Mouse (Mus musculus): ENCODE data around the gene Sirt2.

Sirt2 gene

DNA sequence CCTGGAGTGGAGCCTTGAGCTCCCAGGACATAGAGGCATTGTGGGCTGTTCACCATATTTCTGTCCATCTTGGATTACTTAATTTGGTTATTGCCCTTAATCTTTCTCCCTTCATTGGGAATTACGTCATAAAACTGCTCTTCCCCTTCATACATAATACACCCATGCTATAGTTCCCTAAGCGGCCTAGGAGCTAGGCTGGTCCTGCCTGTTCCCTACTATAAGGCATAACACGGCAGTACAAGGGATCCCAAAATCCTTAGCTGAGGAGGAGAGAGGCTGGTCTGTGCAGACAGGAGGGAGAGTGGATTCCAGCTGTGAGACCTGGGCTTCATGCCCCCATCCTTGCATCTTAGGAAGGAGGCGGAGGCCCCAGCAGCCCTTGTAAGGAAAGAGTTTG, 51.4 kb downstream of the Sirt2 start:
- no peak for DNase-seq

DNA sequence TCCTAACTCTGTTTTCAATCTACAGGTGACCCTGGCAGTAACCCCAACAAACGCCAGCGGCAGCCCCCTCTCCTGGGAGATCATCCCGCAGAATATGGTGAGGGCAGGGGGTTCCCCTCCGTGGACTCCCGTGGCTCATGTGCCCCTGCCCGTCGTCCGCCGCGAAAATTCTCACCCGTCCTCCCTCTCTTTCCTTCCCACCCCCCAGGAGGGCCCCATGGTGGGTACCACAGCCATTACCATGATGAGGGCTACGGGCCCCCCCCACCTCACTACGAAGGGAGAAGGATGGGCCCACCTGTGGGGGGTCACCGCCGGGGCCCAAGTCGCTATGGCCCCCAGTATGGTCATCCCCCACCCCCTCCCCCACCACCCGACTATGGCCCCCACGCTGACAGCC, 51.9 kb downstream of the Sirt2 start:
- no peak for DNase-seq

DNA sequence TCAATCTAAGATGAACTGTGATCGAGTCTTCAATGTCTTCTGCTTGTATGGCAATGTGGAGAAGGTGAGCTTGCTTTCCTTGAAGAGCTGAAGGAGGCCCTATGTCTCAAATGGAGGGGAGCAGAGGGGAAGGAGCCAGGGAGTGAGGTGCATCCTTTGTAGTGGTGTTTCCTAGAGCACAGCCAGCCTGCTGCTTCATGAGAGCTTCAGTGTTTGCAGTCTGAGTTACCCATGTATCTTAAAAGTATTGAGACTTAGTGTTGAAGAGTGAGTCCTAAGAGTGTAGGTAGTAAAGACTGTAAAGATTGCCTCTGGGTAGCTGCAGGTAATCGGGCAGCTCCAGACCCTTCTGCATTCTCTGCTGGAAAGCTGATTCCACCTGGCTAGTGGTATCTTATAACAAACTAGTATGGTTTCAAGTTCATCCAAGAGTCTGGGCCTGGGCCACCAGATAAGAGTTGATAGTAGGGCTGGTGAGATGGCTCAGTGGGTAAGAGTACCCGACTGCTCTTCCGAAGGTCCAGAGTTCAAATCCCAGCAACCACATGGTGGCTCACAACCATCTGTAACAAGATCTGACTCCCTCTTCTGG, 52.4 kb downstream of the Sirt2 start:
- DNase-seq, result no peak

DNA sequence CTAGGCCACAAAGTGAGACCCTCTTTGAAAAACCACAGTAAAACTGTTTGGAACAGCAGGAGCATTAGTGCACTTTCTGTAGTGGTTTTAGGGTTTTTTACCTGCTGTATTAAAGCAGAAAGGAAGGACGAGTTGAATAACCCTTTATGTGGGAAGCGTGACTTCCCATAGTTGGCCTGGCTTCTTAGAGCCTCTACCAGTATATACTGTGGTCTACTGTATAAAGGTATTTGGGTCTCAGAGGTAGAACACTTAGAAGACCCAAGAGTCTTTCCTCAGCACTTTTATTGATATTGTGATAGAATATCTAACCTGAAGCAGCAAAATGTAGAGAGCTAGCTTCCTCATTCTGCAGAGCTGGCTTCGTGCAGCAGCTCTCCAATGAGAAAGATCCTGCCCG, 53.0 kb downstream of the Sirt2 start:
- DNase-seq, result no peak

DNA sequence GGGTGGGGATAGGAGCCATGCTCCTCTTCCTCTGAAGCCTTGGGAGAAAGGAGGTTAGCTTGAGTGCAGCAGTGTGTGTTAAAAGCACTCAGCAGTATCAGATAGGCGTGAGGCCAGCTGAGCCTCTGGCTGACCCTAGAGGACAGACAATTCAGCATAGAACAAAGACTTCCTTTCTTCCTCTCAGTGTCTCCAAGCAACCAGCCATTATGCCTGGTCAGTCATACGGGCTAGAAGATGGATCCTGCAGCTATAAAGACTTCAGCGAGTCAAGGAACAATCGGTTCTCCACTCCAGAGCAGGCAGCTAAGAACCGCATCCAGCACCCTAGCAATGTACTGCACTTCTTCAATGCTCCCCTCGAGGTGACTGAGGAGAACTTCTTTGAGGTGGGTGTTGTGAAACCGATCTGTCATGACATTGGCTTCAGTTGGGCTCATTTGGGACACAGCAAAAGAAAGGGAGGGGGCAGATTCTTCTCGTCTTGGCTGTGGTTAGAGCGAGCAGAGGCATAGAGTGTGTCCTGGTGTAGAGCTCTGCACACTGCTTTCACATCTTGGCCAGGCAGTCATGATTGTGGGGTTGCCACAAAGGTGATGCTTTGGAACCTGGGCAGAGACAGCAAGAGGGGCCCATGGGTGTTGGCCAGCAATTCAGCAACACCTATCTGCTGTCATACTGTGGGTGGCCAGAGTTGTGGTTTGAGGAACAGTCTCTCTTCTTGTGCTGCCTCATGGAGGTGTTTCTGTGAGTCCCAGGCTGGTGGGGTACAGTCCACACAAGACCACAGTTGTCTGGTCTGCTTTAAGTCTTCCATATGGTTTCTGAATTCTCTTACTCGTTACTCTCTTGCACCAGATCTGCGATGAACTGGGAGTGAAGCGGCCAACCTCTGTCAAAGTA, 54.1 kb downstream of the Sirt2 start:
- DNase-seq, result peak; percentile 64

DNA sequence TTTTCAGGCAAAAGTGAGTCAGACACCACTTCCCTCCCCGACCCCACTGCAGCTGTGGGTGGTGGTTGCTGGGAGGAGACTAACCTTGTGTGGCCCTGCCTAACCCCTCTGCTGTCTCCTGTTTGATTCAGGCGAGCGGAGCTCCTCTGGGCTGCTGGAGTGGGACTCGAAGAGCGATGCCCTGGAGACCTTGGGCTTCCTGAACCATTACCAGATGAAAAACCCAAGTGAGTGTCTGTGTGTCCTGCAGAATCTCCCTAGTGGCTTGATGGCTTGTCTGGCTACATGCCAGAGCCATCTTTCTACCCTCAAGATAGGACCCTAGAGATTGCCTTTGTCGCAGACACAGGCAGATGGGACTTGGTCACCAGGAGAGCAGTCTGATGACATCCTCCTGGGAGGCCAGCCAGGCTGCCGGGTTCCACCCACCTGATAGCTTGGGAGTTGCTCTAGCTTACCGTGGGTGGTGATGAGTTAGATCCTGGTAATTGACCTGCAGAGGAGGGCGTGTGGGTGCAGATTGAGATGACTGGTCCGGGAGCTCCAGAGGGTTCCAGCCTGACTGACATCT, 54.8 kb downstream of the Sirt2 start:
- DNase-seq, result no peak

- DNase-seq, result no peak
These were observed 56.0 kb downstream of the Sirt2 start for GRCm38 (mm10) chr7:28822556-28822955.

- DNase-seq, result no peak
These were observed 56.7 kb downstream of the Sirt2 start for GRCm38 (mm10) chr7:28822993-28823903.

GRCm38 (mm10) chr7:28823932-28824331, 57.4 kb downstream of the Sirt2 start:
- DNase-seq, result no peak

DNA sequence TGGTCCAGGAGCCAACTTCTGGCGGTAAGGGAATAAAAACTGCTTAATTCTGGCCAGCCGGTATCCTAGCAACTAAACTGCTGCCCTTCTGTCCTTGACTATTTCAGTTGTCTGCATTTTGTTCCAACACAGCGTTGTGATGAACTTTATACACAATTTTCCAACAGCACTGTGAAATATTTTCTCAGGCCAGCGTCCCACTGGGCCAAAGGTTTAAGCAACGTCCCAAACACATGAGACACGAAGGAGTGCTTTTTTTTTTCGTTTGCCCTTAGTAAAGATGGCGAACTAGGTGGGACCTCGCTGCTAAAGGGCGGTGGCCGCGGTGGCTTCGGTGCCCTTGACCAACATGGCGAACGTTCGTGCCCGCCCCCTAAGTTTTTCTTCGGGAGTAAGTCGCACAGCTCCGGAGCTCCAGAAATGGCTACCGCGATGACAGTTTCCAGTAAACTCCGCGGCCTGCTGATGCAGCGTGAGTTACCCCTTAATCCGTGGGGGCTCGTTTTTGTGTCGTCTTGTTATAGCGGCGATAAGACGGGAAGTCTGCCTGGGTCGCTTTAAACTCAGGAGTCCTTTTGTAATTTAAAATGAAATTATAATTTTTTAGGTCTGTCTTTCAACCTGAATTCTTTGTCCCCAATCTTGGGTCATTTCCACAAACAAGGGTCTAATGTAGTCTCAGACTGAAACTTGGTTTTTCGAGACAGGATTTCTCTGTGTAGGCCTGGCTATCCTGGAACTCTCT, 58.6 kb downstream of the Sirt2 start, which contains the start of gene Ech1:
TSS of gene Ech1 (plus strand) at position 277 of the 745 bp plus-strand sequence.
- DNase-seq, result peak; percentile 97

- peak; percentile 61 for DNase-seq
These were observed 59.3 kb downstream of the Sirt2 start for GRCm38 (mm10) chr7:28825686-28826401.

- no peak for DNase-seq
These were observed 59.9 kb downstream of the Sirt2 start for GRCm38 (mm10) chr7:28826402-28826772.

DNA sequence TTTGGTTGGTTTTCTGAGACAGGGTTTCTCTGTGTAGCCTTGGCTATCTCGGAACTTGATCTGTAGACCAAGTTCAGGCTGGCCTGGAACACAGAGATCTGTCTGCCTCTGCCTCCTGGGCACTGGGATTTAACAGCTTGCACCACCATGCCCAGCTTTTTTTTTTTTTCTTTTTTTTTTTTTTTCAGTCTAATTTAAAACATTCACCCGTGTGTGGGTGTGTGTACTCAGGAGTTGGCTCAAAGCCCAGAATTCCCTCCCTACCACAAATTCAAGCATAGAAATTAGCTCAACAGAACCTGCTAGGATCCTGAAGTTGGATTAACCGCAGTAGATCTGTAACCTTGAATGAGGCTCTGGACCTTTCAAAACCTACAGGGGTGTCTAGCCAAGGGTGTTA, 60.8 kb downstream of the Sirt2 start:
- DNase-seq, result peak; percentile 65

- DNase-seq, result peak; percentile 62
These were observed 63.3 kb downstream of the Sirt2 start for GRCm38 (mm10) chr7:28829821-28830220.

GRCm38 (mm10) chr7:28830981-28831380, 64.4 kb downstream of the Sirt2 start:
- no peak for DNase-seq

GRCm38 (mm10) chr7:28831411-28832125, 65.0 kb downstream of the Sirt2 start:
- no peak for DNase-seq

DNA sequence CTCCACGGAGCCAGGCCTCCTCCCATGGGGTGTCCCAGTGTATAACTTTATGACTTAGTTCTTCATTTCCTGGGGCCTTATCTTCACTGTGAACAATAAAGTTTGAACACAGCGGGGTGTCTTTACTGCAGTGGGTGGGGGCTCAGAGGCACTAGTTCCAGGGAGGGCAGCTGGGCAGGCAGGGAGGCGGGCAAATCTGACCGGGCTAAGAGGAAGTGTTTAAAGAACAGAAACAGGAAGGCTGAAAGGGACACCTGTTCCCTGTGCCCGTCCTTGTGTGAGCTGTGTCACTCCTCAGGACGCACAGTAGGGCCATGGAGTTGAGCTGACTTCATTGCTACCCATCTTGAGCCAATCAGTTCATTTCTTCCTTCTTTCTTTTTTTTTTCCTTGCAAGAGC, 65.6 kb downstream of the Sirt2 start:
- DNase-seq, result no peak

GRCm38 (mm10) chr7:28833723-28834347, 67.3 kb downstream of the Sirt2 start, which contains the start of gene Lgals4:
Gene Lgals4 (plus strand): TSS chr7:28833854.
- DNase-seq, result no peak

GRCm38 (mm10) chr7:28836936-28837335, 70.4 kb downstream of the Sirt2 start:
- peak; percentile 54 for DNase-seq

All from kidney, adult 11 months (tissue).